Mouse (Mus musculus): Measurements from ENCODE around the gene Lrrc38. TPM values are rescaled to one million over a fixed set of nuclear protein-coding genes. Genes with fewer than 3 reads are reported as not detected.
A peak's percentile ranks its signal among the peaks of the same experiment; 100 is the strongest.

Gene Lrrc38
- total RNA-seq, 2 experiments from 2014 or later, result not detected

DNA sequence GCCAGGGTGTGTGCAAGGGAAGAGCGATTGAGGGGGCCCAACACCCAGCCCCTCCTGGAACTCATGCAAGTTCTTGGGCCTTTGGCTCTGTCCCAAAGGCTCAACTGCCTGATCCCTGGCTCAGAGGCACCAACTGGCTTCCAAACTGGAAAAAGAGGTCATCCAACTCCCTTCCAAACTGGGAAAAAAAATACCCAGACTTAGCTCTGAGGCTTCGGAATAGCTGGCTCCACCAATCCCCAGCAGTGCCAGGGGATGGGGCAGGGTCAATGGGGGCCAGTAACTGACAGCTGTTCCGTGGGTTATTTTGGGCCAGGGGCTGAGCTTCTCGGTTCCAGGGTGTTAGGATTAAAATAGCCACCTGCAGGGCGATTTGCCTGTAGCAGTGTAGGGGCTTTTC, 879 bp upstream of the Lrrc38 start:
- 0 out of 2 replicates have a peak, but pooled peaks have one; percentile 26 for ATAC-seq (replicated peaks; ENCODE audit: low FRiP score, poor library complexity, severe bottlenecking)

DNA sequence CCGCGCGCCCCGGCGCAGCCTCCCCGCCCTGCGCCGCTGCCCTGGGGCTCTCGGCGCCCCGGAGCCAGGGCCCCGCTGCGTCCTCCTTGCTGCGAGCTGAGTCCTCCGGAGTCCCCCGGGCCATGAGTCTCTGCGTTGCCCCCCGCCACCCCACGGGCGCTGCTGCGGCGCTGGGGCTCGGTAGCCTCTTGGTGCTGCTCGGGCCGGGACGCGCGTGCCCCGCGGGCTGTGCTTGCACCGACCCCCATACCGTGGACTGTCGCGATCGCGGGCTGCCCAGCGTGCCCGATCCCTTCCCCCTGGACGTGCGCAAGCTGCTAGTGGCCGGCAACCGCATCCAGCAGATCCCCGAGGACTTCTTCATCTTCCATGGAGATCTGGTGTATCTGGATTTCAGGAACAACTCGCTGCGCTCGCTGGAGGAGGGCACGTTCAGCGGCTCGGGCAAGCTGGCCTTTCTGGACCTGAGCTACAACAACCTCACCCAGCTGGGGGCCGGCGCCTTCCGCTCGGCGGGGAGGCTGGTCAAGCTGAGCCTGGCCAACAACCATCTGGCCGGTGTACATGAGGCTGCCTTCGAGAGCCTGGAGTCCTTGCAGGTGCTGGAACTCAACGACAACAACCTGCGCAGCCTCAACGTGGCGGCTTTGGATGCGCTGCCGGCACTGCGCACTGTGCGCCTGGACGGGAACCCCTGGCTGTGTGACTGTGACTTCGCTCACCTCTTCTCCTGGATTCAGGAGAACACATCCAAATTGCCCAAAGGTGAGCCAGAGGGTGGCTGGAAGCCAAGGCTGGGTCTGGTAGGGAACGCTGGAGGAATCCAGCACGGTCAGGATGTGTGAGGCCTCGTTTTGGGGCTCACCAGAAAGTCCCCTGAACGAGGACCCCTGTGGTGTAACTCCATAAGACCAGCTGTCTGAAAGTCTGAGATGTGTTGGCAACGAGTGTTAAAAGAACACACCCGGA, 774 bp downstream of the Lrrc38 start:
- no peak for ATAC-seq (replicated peaks; ENCODE audit: low FRiP score, poor library complexity, severe bottlenecking)

- ATAC-seq (replicated peaks; ENCODE audit: low FRiP score, poor library complexity, severe bottlenecking), result no peak
Observed at GRCm38 (mm10) chr4:143352301-143352700, 2.7 kb downstream of the Lrrc38 start.

- no peak for ATAC-seq (replicated peaks; ENCODE audit: low FRiP score, poor library complexity, severe bottlenecking)
Observed at GRCm38 (mm10) chr4:143361520-143361919, 12.0 kb downstream of the Lrrc38 start.

DNA sequence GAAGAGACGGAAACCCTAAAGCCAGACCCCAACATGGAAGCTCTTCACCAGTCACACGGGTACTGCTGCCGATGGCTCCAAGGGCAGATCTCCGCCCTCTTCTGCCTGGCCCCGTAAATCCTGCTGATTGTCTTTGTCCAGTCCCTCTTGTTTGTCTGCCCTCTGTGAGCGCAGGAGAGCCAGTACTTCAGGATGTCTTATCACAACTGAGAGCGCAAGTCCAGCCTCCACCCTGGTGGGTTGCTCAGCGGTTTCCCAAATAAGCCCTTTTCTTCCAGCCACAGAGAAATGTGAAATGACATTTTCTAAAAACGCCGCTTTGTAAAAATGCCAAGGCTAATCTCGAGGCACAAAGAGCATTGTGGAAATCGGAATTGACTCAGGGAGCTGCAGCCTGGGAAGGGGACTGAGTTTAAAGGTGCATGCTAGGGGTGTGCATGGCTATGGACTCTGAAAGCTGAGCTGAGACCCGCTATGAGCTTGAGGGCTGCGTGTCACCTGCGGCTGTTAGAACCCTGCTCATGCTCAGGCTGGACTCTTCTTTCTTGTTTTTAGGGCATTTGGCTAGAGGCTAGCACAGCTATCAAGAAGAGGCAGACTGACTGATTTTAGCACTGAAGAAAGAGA, 17.0 kb downstream of the Lrrc38 start:
- no peak for ATAC-seq (replicated peaks; ENCODE audit: low FRiP score, poor library complexity, severe bottlenecking)

- ATAC-seq (replicated peaks; ENCODE audit: low FRiP score, poor library complexity, severe bottlenecking), result no peak
Observed at GRCm38 (mm10) chr4:143379480-143379879, 29.9 kb downstream of the Lrrc38 start.

GRCm38 (mm10) chr4:143379931-143380715, 30.6 kb downstream of the Lrrc38 start:
- no peak for ATAC-seq (replicated peaks; ENCODE audit: low FRiP score, poor library complexity, severe bottlenecking)

GRCm38 (mm10) chr4:143380716-143381004, 31.1 kb downstream of the Lrrc38 start:
- no peak for ATAC-seq (replicated peaks; ENCODE audit: low FRiP score, poor library complexity, severe bottlenecking)

DNA sequence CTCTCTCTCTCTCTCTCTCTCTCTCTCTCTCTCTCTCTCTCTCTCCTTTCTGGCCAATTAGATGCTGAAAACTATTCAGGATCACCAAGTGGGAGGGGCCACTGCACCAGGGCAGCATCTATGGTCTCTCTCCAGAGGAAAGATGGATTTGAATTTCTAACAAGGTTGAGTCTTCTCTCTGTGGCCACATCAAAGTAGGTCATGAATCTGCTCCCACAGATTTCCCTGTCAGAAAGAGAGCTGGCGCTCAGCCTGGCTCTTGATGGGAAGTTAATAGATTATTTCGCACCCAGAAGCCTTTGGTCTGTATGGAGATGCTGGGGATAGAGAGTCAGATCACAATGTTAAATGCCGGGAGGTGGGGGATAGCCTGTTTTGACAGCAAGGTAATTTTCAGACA, 32.6 kb downstream of the Lrrc38 start:
- ATAC-seq (replicated peaks; ENCODE audit: low FRiP score, poor library complexity, severe bottlenecking), result no peak

DNA sequence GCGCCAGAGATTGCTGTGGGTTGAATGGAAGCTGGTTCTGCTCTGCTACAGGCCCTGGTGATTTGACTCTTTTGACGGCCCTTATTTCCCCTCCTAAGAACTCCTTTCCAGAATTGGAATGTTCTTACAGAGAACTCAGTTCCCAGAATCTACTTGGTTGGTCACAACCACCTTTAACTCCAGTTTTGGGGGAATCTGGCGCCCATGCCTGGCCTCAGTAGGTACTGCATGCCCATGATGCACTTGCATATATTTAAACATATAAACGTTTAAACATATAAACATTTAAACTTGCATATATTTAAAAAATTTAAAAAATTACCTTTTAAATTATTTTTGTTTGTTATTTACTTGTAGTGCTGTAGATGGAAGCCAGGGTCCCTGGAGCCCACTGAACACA, 34.1 kb downstream of the Lrrc38 start:
- ATAC-seq (replicated peaks; ENCODE audit: low FRiP score, poor library complexity, severe bottlenecking), result no peak

- ATAC-seq (replicated peaks; ENCODE audit: low FRiP score, poor library complexity, severe bottlenecking), result peak; percentile 49; the same call in 1 of the 2 replicates
Observed at GRCm38 (mm10) chr4:143388955-143389702, 39.6 kb downstream of the Lrrc38 start.

- no peak for ATAC-seq (replicated peaks; ENCODE audit: low FRiP score, poor library complexity, severe bottlenecking)
Observed at GRCm38 (mm10) chr4:143394181-143394580, 44.6 kb downstream of the Lrrc38 start, which contains the start of gene Pramel1. Gene Pramel1 (plus strand): TSS chr4:143394428.

GRCm38 (mm10) chr4:143411566-143412218, 62.1 kb downstream of the Lrrc38 start:
- ATAC-seq (replicated peaks; ENCODE audit: low FRiP score, poor library complexity, severe bottlenecking), result no peak

DNA sequence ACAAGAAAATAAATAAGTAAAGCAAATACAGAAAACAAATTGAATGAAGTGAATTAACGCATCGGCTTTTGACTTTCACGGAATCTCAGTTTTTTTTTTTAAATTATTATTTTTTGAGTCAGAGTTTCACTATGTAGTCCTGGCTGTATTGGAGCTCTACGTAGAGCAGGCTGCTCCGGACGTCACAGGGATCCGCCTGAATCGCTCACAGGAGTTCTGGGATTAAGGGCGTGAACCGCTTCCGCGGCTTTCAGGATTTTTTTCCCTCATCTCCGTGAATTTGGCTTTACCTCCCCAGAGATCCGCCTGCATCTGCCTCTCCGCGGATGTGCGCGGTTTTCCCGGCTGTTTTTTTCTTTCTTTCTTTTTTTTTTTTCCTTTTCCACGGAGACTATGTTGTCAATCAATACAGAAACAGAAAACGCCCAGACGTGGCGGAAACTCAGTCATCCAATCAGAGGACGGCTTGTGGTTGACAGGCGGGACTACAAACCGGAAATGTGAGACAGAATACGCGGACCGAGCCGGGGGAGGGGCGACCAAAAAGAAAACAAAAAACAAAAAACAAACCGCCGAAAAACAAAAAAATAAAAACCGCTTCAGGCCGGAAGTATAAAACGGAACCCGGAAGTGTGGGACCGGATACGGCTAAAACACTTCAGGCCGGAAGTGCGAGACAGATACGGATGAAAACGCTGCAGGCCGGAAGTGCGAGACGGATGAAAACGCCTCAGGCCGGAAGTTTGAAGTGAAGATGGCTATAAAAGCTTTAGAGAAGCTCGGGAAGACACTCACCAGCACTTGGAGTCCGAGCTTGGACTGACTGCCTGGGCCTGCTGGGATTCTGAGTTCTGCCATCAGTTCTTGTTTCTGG, 62.9 kb downstream of the Lrrc38 start, which contains the start of gene Pramef8:
Pramef8 (plus strand) TSS at position 208 of the 874 bp plus-strand sequence.
- peak; percentile 99 for ATAC-seq (replicated peaks; ENCODE audit: low FRiP score, poor library complexity, severe bottlenecking)

- no peak for ATAC-seq (replicated peaks; ENCODE audit: low FRiP score, poor library complexity, severe bottlenecking)
Observed at GRCm38 (mm10) chr4:143413621-143414020, 64.1 kb downstream of the Lrrc38 start.

DNA sequence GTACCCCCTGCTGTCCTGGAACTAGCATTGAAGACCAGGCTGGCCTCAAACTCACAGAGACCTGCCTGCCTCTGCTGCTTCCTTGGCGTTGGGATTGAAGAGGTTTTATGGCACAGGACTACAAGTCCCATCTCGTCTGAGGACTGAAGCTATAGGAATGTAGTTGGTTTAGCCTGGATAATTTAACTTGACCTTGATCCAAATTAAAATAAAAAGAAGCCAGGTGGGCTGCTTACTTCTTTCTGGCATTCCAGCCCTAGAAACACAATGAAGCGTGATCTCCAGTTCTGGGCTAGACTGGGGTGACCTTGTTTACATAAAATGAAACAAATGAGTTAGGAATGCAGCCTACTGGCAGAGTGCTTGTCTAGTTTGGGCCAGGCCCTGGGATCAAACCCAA, 64.6 kb downstream of the Lrrc38 start:
- ATAC-seq (replicated peaks; ENCODE audit: low FRiP score, poor library complexity, severe bottlenecking), result no peak

Measured in erythroid progenitor cell, adult 5-6 weeks (primary cell).